Mouse (Mus musculus): ENCODE results near the gene H1f0.

GRCm38 (mm10) chr15:78982658-78983435, 45.4 kb upstream of the H1f0 start:
- TF ChIP-seq GATA1 (IDR thresholded peaks at IDR 0.05; ENCODE audit: low read length), result no peak
- TF ChIP-seq TAL1 (IDR thresholded peaks at IDR 0.05; ENCODE audit: low read length), result no peak

Measured in erythroblast, embryonic 14.5 days (primary cell).